In the genomic region with DNA sequence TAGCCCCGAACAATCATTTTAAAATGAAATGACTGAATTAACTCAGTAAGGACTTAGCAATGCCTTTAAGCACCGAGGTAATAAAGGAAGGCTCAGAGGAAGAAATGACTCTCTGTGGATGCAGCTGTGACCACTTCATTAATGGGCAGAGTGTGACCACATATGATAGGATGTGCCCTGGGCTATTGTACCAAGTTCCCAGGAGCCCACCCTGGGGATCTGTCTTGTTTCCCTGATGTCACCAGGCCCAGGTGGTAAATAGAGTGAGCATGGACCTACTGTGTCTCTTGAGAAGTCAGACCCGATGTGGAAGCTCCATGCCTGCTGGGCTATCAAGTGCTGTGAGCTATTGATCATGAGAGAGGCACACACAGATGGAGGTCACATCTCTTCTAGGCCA, we compare ENCODE assay signal across 18 mouse cellular contexts. TPM values are rescaled to one million over a fixed set of nuclear protein-coding genes. Genes with fewer than 3 reads are reported as not detected.
"Had no signal": no experiment of that assay in that cellular context is flagged by ENCODE, and none has a peak within 500 bp of the region (broad histone marks: within the 10 kb centered on the region; RNA-seq: fewer than 3 reads in every experiment).

No protein-coding gene starts in this region.

- H3K4me3 ChIP-seq: neural tube, embryonic 13.5 days; neural tube, embryonic 15.5 days; stomach, embryonic 15.5 days had no signal

- H3K27ac ChIP-seq: neural tube, embryonic 13.5 days; neural tube, embryonic 15.5 days; stomach, embryonic 15.5 days; stomach, postnatal 0 days had no signal

- DNase-seq: retina, postnatal 1 day; right cerebral cortex, adult 18-20 months; right cerebral cortex, postnatal 14 days; right cerebral cortex, postnatal 25 days; right cerebral cortex, postnatal 4 days; spleen, adult 18-20 months; thymus, adult 18-20 months; thymus, adult 2 months; thymus, postnatal 14 days; thymus, postnatal 25 days; thymus, postnatal 36 days; thymus, postnatal 4 days had no signal

- H3K27me3 ChIP-seq: neural tube, embryonic 13.5 days; neural tube, embryonic 15.5 days; stomach, embryonic 15.5 days had no signal

- H3K9me3 ChIP-seq: neural tube, embryonic 13.5 days; neural tube, embryonic 15.5 days; stomach, embryonic 15.5 days had no signal

- H3K4me1 ChIP-seq: stomach, embryonic 15.5 days had no signal

- H3K9ac ChIP-seq: neural tube, embryonic 13.5 days; neural tube, embryonic 15.5 days; stomach, embryonic 15.5 days had no signal

- H3K36me3 ChIP-seq: neural tube, embryonic 13.5 days; neural tube, embryonic 15.5 days; stomach, embryonic 15.5 days had no signal

- H3K4me2 ChIP-seq: neural tube, embryonic 13.5 days; neural tube, embryonic 15.5 days; stomach, embryonic 15.5 days had no signal

RNA-seq across cellular contexts. Expression of gene Ppp2r2c, which starts 13.1 kb away (rescaled TPM):
- total RNA-seq: neutrophil, adult 5-6 weeks had no signal
- polyA plus RNA-seq: thymus, postnatal 0 days had no signal
